Mouse (Mus musculus): ENCODE data around the gene Olfr156. TPM values are rescaled to one million over a fixed set of nuclear protein-coding genes. Genes with fewer than 3 reads are reported as not detected.

The Olfr156 gene
- polyA plus RNA-seq (2014; fragmentation: Nextera tagmentation; extraction: Ambion mirVana): not detected in 2 replicates

DNA sequence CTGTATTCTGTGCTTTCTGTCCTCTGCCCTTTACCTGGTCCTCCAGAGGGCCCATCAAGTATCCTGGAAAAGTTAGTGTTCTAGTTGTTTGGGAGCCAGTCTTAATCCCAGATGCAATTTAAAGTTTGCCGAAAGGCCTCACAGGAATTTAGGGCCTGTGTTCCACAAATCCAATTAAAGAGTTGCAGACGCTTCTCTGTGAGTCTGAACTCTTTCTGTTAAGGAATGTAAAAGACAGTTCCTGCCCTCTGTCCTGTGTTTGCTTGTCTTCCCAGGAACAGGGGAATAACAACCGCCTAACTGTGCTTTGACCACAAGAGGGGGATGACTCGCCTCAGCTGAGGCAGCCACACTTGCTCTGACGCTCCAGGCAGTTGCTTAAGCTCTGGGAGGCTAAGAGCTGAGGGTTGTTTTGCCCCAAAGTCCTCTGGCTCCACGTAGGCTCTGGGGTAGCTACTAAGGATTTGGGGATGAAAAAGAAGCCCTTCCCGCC is at the start of gene Olfr156:
Gene Olfr156 (minus strand): TSS at position 51 of the 493 bp plus-strand sequence.
- ATAC-seq (ENCODE audit: low FRiP score): no peak

GRCm38 (mm10) chr4:43869821-43870220 is 46.1 kb upstream of the Olfr156 start:
- H3K9me3 ChIP-seq (ENCODE audit: control insufficient read depth, low read length): no peaks in the 10 kb centered on the region
- H3K27ac ChIP-seq (ENCODE audit: low read depth, low read length): no peak overlapping the region
- DNase-seq (ENCODE audit: low spot score, missing footprints) (no peak), ATAC-seq (ENCODE audit: low FRiP score) (no peak)
- H3K9ac ChIP-seq (ENCODE audit: low read length): no peak overlapping the region
- H3K4me3 ChIP-seq (ENCODE audit: low read depth, low read length): no peak overlapping the region
- H3K27me3 ChIP-seq (ENCODE audit: control insufficient read depth, insufficient read depth, low read length): no peaks in the 10 kb centered on the region
- no peaks in the 10 kb centered on the region for H3K36me3 ChIP-seq (ENCODE audit: control insufficient read depth, insufficient read depth, low read length)
- 83% methylated on average over 10 of the region's 10 CpGs for WGBS
- H3K4me2 ChIP-seq: no peak overlapping the region
- H3K4me1 ChIP-seq (ENCODE audit: control insufficient read depth, insufficient read depth, low read length): 0 out of 2 replicates have a peak, but pooled peaks cover 1% of the 10 kb centered on the region

More for the DNA sequence above, at the start of gene Olfr156:
- DNase-seq (ENCODE audit: low spot score, missing footprints): peak; percentile 80
- no peak within 1 kb of the TSS for H3K9ac ChIP-seq (ENCODE audit: low read length)
- H3K4me3 ChIP-seq (ENCODE audit: low read depth, low read length): no peak within 1 kb of the TSS
- H3K9me3 ChIP-seq (ENCODE audit: control insufficient read depth, low read length): no peaks in the 10 kb centered on the region
- H3K4me2 ChIP-seq: no peak within 1 kb of the TSS
- no peaks in the 10 kb centered on the region for H3K27me3 ChIP-seq (ENCODE audit: control insufficient read depth, insufficient read depth, low read length)
- no peaks in the 10 kb centered on the region for H3K36me3 ChIP-seq (ENCODE audit: control insufficient read depth, insufficient read depth, low read length)
- no peaks in the 10 kb centered on the region for H3K4me1 ChIP-seq (ENCODE audit: control insufficient read depth, insufficient read depth, low read length)
- 12% methylated on average over 7 of the region's 7 CpGs for WGBS
- H3K27ac ChIP-seq (ENCODE audit: low read depth, low read length): no peak within 1 kb of the TSS

- no peak overlapping the region for H3K4me3 ChIP-seq (ENCODE audit: low read depth, low read length)
- no peaks in the 10 kb centered on the region for H3K4me1 ChIP-seq (ENCODE audit: control insufficient read depth, insufficient read depth, low read length)
- ATAC-seq (ENCODE audit: low FRiP score): no peak
- no peak for DNase-seq (ENCODE audit: low spot score, missing footprints)
- H3K27me3 ChIP-seq (ENCODE audit: control insufficient read depth, insufficient read depth, low read length): no peaks in the 10 kb centered on the region
- no peak overlapping the region for H3K4me2 ChIP-seq
- H3K9me3 ChIP-seq (ENCODE audit: control insufficient read depth, low read length): no peaks in the 10 kb centered on the region
- H3K27ac ChIP-seq (ENCODE audit: low read depth, low read length): no peak overlapping the region
- WGBS: 61% methylated on average over 4 of the region's 4 CpGs
- no peak overlapping the region for H3K9ac ChIP-seq (ENCODE audit: low read length)
- no peaks in the 10 kb centered on the region for H3K36me3 ChIP-seq (ENCODE audit: control insufficient read depth, insufficient read depth, low read length)
Measured at GRCm38 (mm10) chr4:43863298-43863697, 39.6 kb upstream of the Olfr156 start.

- no peak overlapping the region for H3K4me2 ChIP-seq
- DNase-seq (ENCODE audit: low spot score, missing footprints) (peak; percentile 98), ATAC-seq (ENCODE audit: low FRiP score) (no peak)
- no peak overlapping the region for H3K9ac ChIP-seq (ENCODE audit: low read length)
- no peak overlapping the region for H3K4me3 ChIP-seq (ENCODE audit: low read depth, low read length)
- H3K27me3 ChIP-seq (ENCODE audit: control insufficient read depth, insufficient read depth, low read length): no peaks in the 10 kb centered on the region
- WGBS: 17% methylated on average over 14 of the region's 14 CpGs
- H3K9me3 ChIP-seq (ENCODE audit: control insufficient read depth, low read length): no peaks in the 10 kb centered on the region
- no peaks in the 10 kb centered on the region for H3K4me1 ChIP-seq (ENCODE audit: control insufficient read depth, insufficient read depth, low read length)
- no peaks in the 10 kb centered on the region for H3K36me3 ChIP-seq (ENCODE audit: control insufficient read depth, insufficient read depth, low read length)
- no peak overlapping the region for H3K27ac ChIP-seq (ENCODE audit: low read depth, low read length)
Measured at GRCm38 (mm10) chr4:43860744-43861519, 37.2 kb upstream of the Olfr156 start.

- Histone ChIP-seq H3K27ac (ENCODE audit: low read depth, low read length) (no peak overlapping the region), H3K36me3 (ENCODE audit: control insufficient read depth, insufficient read depth, low read length) (no peaks in the 10 kb centered on the region), H3K9me3 (ENCODE audit: control insufficient read depth, low read length) (no peaks in the 10 kb centered on the region), H3K4me2 (no peak overlapping the region), H3K9ac (ENCODE audit: low read length) (no peak overlapping the region), H3K4me3 (ENCODE audit: low read depth, low read length) (no peak overlapping the region), H3K4me1 (ENCODE audit: control insufficient read depth, insufficient read depth, low read length) (no peaks in the 10 kb centered on the region), H3K27me3 (ENCODE audit: control insufficient read depth, insufficient read depth, low read length) (no peaks in the 10 kb centered on the region)
- ATAC-seq (ENCODE audit: low FRiP score) (no peak), DNase-seq (ENCODE audit: low spot score, missing footprints) (peak; percentile 35)
- 83% methylated on average over 10 of the region's 10 CpGs for WGBS
Measured at GRCm38 (mm10) chr4:43859886-43860285, 36.2 kb upstream of the Olfr156 start.

- H3K4me1 ChIP-seq (ENCODE audit: control insufficient read depth, insufficient read depth, low read length): no peaks in the 10 kb centered on the region
- no peak for ATAC-seq (ENCODE audit: low FRiP score)
- H3K27ac ChIP-seq (ENCODE audit: low read depth, low read length): no peak overlapping the region
- H3K36me3 ChIP-seq (ENCODE audit: control insufficient read depth, insufficient read depth, low read length): no peaks in the 10 kb centered on the region
- H3K9me3 ChIP-seq (ENCODE audit: control insufficient read depth, low read length): no peaks in the 10 kb centered on the region
- H3K27me3 ChIP-seq (ENCODE audit: control insufficient read depth, insufficient read depth, low read length): no peaks in the 10 kb centered on the region
- no peak overlapping the region for H3K4me3 ChIP-seq (ENCODE audit: low read depth, low read length)
- H3K4me2 ChIP-seq: no peak overlapping the region
- H3K9ac ChIP-seq (ENCODE audit: low read length): no peak overlapping the region
- 76% methylated on average over 8 of the region's 8 CpGs for WGBS
- peak; percentile 71 for DNase-seq (ENCODE audit: low spot score, missing footprints)
Measured at GRCm38 (mm10) chr4:43854101-43854500, 30.4 kb upstream of the Olfr156 start.

GRCm38 (mm10) chr4:43851265-43851664 is 27.6 kb upstream of the Olfr156 start, which contains the start of gene Olfr155:
Gene Olfr155, plus strand, starts transcription at chr4:43851565.
- Histone ChIP-seq H3K4me1 (ENCODE audit: control insufficient read depth, insufficient read depth, low read length) (no peaks in the 10 kb centered on the region), H3K4me3 (ENCODE audit: low read depth, low read length) (no peak within 1 kb of the TSS), H3K36me3 (ENCODE audit: control insufficient read depth, insufficient read depth, low read length) (no peaks in the 10 kb centered on the region), H3K27ac (ENCODE audit: low read depth, low read length) (no peak within 1 kb of the TSS), H3K9ac (ENCODE audit: low read length) (no peak within 1 kb of the TSS), H3K27me3 (ENCODE audit: control insufficient read depth, insufficient read depth, low read length) (no peaks in the 10 kb centered on the region), H3K4me2 (no peak within 1 kb of the TSS), H3K9me3 (ENCODE audit: control insufficient read depth, low read length) (no peaks in the 10 kb centered on the region)
- 90% methylated on average over 6 of the region's 6 CpGs for WGBS
- DNase-seq (ENCODE audit: low spot score, missing footprints) (no peak), ATAC-seq (ENCODE audit: low FRiP score) (no peak)

- H3K27me3 ChIP-seq (ENCODE audit: control insufficient read depth, insufficient read depth, low read length): no peaks in the 10 kb centered on the region
- no peak within 1 kb of the TSS for H3K4me3 ChIP-seq (ENCODE audit: low read depth, low read length)
- no peak within 1 kb of the TSS for H3K4me2 ChIP-seq
- H3K36me3 ChIP-seq (ENCODE audit: control insufficient read depth, insufficient read depth, low read length): no peaks in the 10 kb centered on the region
- WGBS: 78% methylated on average over 1 of the region's 1 CpGs
- H3K27ac ChIP-seq (ENCODE audit: low read depth, low read length): no peak within 1 kb of the TSS
- ATAC-seq (ENCODE audit: low FRiP score) (no peak), DNase-seq (ENCODE audit: low spot score, missing footprints) (no peak)
- no peaks in the 10 kb centered on the region for H3K9me3 ChIP-seq (ENCODE audit: control insufficient read depth, low read length)
- H3K4me1 ChIP-seq (ENCODE audit: control insufficient read depth, insufficient read depth, low read length): no peaks in the 10 kb centered on the region
- no peak within 1 kb of the TSS for H3K9ac ChIP-seq (ENCODE audit: low read length)
Measured at GRCm38 (mm10) chr4:43840101-43840500, 16.4 kb upstream of the Olfr156 start, which contains the start of gene Olfr157. Gene Olfr157, minus strand, starts transcription at chr4:43840201.

GRCm38 (mm10) chr4:43838326-43838725 is 14.6 kb upstream of the Olfr156 start:
- Histone ChIP-seq H3K4me2 (no peak overlapping the region), H3K36me3 (ENCODE audit: control insufficient read depth, insufficient read depth, low read length) (no peaks in the 10 kb centered on the region), H3K9me3 (ENCODE audit: control insufficient read depth, low read length) (no peaks in the 10 kb centered on the region), H3K4me1 (ENCODE audit: control insufficient read depth, insufficient read depth, low read length) (no peaks in the 10 kb centered on the region), H3K4me3 (ENCODE audit: low read depth, low read length) (no peak overlapping the region), H3K9ac (ENCODE audit: low read length) (no peak overlapping the region), H3K27ac (ENCODE audit: low read depth, low read length) (no peak overlapping the region), H3K27me3 (ENCODE audit: control insufficient read depth, insufficient read depth, low read length) (no peaks in the 10 kb centered on the region)
- peak; percentile 75 for DNase-seq (ENCODE audit: low spot score, missing footprints)
- whole genome bisulfite sequencing: 77% methylated on average over 3 of the region's 3 CpGs
- ATAC-seq (ENCODE audit: low FRiP score): no peak

Measured in midbrain, embryonic 11.5 days (tissue).